Mouse (Mus musculus) lung, postnatal 10 days (tissue): Measurements from ENCODE around the gene Abhd17c.
A peak's percentile ranks its signal among the peaks of the same experiment; 100 is the strongest.

Experiments used
- DNase-seq: peaks from one replicate; pipeline ENCODE4 v3.0.0; 2021

The Abhd17c gene

GRCm38 (mm10) chr7:84116621-84117542 is 34.8 kb downstream of the Abhd17c start:
- no peak for DNase-seq

DNA sequence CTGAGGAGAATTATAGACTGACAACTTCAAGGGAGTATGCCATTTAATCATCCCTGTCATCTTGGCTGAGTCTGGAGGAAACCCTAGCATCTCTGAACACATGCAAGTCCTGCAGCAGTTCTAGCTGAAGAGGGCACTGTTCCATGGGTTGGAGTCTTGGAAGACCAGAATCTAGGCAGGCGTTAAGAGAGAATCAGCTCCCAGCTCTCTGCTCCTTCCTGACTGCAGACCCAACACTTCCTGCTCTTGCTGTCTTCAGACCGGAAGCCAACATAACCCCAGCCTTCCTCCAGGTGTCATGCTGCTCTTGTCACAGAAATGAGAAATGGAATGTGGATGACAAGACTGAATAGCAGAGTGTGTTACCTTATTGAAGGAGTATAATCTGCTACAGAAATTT is 36.3 kb downstream of the Abhd17c start:
- peak; percentile 46 for DNase-seq

- DNase-seq: no peak
These were observed 36.9 kb downstream of the Abhd17c start for GRCm38 (mm10) chr7:84114775-84115174.

DNA sequence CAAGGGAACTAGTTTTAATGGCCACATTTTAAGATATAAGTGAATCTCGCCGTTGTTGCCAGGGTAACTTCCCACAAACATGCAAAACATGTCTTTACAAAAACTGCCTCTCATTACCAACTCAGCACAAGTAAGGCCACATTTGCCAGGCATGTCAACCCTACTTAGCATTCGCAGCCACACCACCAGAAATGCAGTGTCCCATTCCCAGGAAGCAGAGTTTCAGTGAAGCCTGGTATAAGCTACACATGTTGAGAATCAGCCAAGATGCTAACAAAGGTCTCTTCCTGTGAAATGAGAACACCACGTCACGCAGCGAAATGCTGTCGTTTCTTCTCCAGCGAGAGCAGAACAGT is 38.7 kb downstream of the Abhd17c start:
- DNase-seq: no peak

- no peak for DNase-seq
These were observed 39.2 kb downstream of the Abhd17c start for GRCm38 (mm10) chr7:84112351-84113034.

DNA sequence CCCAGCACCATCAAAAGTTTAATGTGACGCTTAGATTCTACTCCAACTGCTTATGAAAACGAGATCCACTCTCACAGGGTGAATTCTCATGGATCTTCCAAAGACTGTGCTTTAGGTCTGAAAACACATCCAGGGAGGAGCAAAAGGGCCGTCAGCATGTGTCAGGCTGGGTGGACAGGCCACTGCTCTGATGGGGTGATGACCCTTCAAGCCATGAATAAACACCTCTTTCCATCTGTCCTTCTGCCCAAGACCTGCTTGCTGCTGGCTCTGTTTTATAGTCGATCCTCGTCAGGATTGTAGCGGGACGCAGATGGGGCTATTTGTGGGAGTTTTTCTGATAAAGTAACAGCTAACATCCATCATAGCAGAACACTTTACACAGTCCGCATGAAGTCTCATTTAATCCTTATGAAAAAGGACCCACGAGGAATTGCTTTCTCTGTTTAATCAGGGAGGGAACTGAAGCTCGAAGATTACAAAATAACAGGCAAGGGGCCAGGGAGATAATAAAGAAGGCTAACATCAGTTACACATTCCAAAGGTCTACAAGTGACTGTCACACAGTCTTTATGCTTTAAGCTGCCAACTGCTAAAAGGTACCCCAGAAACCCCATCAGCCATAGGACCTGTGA is 39.9 kb downstream of the Abhd17c start:
- no peak for DNase-seq

DNA sequence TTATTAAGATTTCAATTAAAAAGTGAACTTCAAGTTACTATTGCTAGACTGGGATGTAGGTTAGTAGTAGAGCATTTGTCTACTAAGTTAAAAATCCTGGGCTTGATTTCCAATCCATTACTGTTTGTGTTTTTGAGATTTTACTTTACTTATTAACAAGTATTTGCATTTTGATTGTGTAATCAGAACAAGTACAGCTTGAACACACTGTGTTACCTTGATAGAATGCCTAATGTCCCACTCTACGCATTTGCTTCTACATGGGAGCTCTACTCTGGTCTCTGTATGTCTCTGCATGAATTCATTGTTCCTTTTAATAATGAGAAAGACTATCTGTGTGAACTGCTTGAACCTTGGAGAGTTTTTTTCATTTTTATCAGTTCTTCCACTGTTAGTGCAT is 44.8 kb downstream of the Abhd17c start:
- DNase-seq: no peak

DNA sequence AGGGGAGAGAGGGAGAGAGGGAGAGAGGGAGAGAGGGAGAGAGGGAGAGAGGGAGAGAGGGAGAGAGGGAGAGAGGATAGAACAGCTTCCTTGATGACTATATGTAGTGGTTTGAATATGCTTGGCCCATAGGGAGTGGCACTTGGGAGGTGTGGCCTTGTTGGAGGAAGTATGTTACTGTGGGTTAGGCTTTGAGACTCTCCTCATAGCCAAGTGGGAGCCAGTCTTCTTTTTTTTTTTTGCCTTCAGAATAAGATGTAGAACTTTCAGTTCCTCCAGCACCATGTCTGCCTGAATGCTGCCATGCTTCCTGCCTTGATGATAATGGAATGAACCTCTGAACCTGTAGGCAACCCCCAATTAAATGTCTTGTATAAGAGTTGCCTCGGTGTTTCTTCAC is 49.1 kb downstream of the Abhd17c start:
- no peak for DNase-seq

GRCm38 (mm10) chr7:84100672-84101071 is 51.0 kb downstream of the Abhd17c start:
- no peak for DNase-seq

GRCm38 (mm10) chr7:84098098-84098497 is 53.6 kb downstream of the Abhd17c start:
- no peak for DNase-seq

GRCm38 (mm10) chr7:84096501-84096900 is 55.2 kb downstream of the Abhd17c start:
- peak; percentile 64 for DNase-seq

- no peak for DNase-seq
These were observed 60.9 kb downstream of the Abhd17c start for GRCm38 (mm10) chr7:84090793-84091192.

DNA sequence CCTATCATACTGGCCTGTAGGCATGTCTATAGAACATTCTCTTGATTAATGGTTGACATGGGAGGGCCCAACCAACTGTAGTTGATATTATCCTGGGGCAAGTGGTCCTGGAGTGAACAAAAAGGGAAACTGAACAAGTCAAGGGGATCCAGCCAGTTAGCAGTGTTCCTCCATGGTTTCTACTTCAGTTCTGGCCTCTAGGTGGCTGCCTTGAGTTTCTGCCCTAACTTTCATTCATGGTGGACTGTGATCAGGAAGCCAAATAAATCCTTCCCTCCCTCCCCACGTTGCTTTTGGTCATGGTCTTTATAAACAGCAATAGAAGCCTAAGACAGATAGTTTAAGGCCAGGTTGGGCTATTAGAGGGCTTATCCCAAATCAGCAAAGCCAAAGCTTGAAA is 61.9 kb downstream of the Abhd17c start:
- no peak for DNase-seq

DNA sequence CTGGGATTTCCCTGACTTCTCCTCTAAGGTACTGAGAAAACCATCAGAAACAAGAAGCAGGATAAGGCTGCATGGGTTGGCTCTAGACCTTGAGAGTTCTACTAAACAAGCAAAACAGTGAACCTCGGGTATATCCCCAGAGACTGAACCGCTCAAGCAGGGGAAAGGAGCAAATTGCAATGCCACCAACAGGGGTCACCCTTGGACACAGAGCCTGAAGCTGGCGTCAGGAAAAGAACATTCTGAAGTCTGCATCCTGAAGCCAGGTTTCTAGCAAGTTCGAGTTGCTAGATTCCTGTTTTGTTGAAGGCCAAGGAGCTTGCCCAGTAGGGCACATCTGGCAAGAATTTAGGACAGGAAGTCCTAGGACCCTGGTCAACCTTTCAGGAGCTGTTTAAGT is 62.7 kb downstream of the Abhd17c start:
- peak; percentile 91 for DNase-seq

DNA sequence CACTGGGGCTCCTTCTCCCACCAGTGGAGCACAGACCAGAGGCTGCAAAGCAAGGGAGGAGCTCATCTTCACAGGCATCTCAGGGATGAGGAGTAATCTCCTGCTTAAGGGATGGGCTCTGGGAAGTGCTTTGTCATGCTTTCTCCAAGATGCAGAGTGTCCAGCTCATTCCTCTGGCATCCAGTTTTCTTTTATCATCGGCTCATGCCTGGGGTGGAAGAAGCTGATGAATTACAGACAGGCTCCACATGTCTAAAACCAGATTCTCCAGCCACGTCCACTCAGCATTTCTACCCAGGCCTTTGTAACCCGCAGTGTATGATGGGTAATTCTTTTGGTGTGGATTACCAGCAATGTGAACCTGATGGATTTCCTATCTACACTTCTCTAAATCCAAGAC is 63.5 kb downstream of the Abhd17c start:
- DNase-seq: no peak

DNA sequence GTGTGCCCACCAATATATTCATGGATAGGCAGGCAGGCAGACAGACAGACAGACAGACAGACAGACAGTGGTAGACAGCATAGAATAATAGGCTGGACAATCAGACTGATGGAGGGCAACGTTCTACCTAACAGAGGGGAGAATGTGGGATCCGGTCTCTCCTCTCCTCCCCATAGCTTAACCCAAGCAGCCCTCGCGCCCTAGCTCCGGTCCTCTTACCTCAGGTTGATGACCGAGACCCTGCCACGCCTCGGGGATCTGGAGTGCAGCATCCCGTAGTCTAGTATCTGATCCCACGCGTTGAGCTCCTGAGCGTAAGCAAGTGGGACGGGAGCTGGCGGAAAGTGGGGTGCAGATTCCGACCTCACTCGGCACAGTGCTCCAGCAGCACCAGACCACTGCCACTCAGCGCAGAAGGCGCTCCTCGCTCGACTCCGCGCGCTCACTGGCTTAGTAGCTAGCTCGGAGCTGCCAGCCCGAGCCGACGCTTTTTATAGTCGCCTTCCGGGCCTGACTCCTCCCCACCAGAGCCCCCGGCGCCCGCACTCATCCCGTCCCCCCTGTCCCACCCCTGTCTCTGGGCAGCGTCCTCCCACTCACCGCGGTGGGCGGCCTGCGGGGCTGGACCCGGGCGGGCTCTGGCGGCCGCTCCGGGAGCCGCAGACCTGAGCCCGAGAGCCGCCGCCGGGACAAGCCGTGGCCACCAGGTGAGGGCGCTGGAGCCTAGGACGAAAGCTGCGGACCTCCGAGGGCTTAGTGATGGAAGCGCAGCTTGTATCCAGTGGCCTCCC is 65.5 kb downstream of the Abhd17c start, which contains the start of gene Cemip:
Gene Cemip, minus strand, starts transcription at position 464 of the 791 bp plus-strand sequence.
- peak; percentile 93 for DNase-seq

DNA sequence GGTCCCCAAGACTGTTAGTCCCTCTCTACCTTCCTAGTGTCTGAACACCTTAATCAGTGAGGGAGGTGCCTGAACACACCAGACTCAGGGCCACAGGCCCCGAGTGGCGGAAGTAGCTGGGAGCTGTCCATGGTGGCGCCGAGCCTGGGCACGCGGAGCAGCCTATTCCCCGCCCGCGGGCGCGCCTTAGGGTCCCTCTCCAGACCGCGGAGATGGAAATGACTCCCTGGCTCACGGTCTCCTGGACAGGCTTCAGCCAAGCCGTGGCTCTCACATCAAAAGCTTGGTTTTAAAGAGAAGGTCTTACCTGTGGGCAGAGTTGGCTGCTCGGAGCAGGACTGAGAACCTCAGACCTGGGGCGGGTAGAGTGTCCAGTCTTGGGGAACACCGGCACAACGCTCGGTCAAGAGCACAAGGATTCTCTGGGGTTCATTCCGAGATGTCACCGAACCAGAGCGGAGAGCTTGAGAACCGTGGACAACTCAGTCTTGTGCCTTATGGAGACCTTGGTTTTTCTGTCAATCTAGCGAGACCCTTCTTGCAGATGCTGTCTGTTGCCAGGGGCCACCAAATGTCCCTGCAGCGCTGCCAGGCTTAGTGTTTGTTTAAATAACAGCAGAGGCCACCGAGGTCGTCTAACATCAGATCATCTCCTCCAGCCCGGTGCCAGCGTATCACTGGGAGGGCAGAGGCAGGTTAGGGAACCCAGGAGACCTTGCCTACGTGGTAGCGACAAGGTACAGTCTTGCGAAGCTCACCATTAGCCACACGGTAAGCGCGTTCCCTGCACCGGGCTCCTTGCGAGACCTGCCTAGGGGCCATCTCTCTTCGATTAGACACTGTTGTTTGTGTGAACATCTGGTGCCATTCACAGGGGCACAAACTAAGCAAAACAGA is 66.4 kb downstream of the Abhd17c start:
- DNase-seq: peak; percentile 81

GRCm38 (mm10) chr7:84077257-84078013 is 74.3 kb downstream of the Abhd17c start:
- no peak for DNase-seq

- DNase-seq: no peak
These were observed 77.4 kb downstream of the Abhd17c start for GRCm38 (mm10) chr7:84074266-84074665.

- no peak for DNase-seq
These were observed 77.8 kb downstream of the Abhd17c start for GRCm38 (mm10) chr7:84073856-84074255.

DNA sequence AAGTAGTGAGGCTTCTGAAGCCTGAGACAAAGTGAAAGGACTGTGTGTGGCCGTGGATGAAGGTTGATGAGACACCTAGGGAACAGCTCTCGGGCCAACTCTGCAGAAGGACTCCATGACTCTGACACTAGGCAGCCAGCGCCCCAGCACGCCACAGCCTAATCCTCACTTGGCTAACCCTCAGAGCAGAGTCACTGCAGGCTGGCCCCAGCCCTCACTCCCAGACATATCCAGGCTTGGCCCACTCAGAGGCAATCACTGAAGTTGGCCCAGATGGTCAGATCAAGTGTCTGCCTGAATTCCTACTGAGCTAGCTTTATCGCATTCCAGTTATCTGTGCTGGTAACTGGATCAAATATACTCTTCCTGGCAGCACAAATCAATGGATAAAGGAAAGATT is 82.8 kb downstream of the Abhd17c start:
- no peak for DNase-seq
